Mouse (Mus musculus) adrenal gland, postnatal 14 days (tissue): ENCODE results near the gene Acbd4. TPM values are rescaled to one million over a fixed set of nuclear protein-coding genes. Genes with fewer than 3 reads are reported as not detected.

Experiments used
- DNase-seq: peaks from one replicate; pipeline ENCODE4 v3.0.0; 2021; ENCODE audit warnings: mixed read lengths
- total RNA-seq: library from RNA; stranded (reverse); gene quantifications from 2 replicates; pipeline ENCODE4 v1.2.3, GENCODE M21; 2021

The Acbd4 gene
- total RNA-seq, 1 experiment from 2014 or later = 84.9 TPM

DNA sequence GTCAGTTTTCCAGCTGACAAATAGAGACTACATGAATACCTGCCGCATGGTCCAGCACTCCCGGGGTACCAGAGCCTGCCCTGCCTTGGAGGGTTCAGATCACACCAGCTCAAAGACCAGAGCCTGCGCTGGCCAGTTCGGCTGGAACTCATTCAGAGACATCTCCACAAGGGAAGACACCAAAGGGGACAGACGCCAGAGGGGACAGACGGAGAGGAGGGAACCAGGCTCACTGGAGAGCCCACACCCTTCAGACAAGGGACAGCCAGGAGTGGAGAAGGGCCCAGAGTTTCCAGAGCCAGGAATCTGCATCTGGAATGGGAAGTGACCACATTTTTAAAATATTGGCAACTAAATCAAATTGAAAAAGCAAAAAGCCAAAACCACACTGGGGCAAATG is 19.9 kb upstream of the Acbd4 start:
- no peak for DNase-seq

DNA sequence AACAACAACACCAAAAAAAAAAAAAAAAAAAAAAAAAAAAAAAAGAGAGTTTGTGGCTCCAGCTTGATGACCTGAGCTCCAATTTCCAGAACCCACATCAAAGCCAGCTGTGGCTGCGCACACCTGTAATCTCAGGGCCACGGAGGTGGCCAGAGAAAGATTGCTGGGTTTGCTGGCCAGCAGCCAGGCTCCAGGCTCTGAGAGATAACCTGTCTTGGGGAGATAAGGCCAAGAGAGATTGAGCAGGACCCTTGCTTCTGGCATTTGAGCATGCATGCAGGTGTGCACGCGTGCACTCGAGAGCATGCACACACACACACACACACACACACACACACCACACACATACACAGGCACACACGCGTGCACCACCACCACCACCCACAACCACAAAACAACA is 8.2 kb upstream of the Acbd4 start:
- DNase-seq = no peak

DNA sequence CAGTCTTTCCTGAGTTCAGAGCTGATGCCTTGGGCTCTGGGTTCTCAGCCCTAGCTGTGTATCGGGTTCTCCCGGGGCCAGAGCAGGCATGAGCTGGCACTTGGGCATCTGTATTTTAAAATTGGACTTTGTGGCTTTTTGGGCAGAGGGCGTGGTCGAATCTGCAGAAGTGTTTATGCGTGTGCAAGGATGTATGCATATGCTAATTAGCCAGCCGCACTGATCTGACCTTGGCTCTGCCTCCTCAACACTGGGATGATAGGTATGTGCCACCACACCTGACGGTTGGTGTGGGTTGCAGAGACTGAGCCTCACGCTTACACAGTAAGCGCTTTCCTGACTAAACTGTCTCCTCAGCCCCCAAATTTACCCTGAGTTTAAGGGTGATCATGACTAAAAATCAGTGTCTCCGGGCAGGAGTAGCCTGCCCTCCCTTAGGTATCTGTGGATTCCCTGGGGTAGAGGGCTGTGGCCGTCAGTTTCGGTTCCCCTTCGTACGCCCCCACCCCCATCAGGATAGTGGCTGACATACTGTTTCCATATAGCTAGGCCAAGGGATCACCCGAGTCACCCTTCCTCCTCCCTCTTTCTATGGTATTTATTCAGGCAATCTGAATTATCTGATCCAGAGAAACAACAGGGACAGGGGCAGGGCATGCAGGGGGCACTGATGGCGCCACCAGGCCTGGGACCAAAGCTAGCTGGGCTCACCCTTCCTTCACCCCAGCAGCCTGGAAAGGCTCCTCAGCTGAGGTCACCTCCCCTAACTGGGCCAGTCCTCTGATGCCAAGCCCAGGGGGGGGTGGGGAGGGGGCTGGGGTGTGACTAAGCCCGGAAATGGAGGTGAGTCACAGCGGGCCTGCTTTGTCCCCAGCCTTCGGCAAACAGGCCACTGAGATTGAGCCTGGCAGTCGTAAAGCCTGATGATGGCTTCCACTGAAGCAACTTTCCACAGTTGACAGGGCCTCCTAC is 7.3 kb upstream of the Acbd4 start:
- DNase-seq = peak; percentile 85

DNA sequence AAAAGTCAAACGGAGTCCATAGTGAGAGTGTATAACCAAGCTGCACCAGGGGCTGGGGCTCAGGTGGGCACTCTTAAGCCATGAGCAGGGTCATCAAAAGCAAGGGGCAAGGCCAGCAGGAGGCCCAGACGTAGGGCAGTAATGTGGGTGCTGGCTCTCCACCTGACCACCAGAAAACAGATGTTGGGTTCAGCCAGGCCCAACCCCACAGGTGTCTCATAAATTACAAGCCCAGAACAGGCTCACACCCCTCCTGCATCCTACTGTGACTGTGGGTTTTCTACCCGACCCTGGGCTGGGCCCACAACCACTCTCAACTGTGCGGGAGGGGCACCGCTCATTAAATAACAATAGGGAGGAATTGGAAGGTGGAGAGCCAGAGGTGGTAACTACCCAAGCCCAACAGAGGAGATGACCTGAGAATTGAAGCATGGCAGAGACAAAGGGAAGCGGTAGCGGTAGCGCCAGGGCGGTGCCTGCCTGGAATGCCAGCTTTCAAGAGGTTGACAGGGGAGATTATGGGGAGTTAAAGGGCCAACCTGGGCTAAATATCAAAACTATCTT is 6.3 kb upstream of the Acbd4 start:
- DNase-seq = no peak

DNA sequence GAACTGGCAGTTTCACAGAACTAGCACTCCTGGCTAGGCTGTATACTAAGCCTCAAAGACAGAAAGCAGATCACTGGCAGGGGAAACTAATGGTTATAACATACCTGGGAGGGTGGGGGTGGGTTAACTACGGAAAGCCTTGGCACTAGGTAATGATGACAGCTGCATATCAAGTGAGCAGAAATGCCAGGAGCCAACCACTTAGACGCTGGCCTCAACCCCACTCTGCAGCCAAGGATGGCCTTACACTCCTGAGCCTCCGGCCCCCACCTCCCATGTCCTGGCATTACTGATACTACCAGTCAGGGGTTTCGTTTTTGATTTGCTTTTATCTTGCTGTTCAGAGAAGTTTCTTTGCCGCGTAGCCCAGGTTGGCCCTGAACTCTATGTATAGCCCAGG is 5.7 kb upstream of the Acbd4 start:
- DNase-seq = no peak

DNA sequence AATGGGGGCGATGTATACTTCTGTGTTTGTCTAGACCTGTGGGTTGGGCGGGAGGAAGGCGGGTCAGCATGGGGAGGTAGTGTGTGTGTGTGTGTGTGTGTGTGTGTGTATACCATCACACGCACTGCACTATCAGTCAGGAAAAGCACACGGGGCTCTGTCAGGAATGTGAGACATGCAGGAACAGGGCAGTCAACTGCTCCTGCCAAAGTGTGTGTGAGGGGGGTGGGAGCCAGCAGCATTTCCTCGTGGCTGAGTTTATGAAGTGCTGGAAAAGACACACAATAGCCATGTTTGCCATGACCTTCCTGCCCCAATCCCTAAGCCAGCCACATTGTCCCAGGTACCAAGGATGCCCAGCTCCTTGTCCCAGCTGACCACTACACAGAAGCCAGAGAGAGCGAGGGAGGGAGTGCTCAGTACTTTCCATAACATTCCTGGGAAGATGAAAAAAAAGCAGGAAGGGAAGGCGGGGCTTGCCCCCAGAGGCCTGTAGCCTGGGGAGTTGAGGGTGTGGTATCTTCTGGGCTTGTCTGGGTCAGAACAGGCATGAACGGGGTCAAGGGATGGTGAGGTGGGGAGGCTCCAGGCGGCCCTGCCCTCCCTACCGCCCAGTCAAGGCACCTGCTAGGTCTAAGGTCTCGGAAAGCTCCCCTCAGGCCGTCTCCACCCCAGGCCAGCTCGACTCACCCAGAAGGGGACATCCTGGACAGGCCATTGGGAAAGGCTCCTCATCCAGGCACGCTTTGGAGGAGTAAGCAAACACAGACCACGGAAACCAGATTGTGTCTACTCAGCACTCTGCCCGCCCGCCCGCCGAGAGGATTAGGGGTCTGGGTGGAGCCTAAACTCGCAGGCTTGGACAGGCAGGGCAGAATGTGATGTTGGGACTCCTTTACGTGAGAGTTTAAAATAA is 4.2 kb upstream of the Acbd4 start:
- no peak for DNase-seq

DNA sequence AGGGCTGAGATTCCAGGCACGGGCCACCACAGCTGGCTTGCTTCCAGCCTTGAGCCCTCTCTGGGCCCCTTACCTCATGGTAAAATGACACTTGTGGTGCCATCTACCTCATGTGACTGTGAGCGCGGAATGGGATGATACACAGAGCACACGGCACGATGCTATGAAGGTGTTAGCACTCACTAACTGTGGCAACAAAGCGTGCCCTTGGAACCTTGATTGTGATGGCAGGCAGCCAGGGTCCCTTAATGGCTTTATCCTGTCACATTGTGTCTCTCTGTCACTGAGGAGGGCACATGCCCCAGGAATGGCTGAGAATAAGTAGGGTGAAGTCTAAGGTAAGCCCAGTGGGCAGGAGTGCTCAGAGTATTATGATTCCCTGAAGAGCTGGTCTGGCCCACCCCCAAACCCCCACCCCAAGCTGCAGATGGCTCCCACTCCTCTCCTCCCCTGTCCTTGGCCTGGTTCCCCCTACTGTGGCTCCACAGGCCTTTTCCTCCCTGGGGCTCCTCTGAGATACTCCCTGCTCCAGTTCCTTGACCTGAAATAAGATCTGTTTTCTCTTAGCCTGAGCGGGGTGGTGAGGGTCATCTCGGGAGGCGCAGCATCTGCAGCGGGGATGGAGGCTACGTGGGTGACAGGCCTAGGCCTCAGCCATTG is 2.8 kb upstream of the Acbd4 start:
- no peak for DNase-seq

DNA sequence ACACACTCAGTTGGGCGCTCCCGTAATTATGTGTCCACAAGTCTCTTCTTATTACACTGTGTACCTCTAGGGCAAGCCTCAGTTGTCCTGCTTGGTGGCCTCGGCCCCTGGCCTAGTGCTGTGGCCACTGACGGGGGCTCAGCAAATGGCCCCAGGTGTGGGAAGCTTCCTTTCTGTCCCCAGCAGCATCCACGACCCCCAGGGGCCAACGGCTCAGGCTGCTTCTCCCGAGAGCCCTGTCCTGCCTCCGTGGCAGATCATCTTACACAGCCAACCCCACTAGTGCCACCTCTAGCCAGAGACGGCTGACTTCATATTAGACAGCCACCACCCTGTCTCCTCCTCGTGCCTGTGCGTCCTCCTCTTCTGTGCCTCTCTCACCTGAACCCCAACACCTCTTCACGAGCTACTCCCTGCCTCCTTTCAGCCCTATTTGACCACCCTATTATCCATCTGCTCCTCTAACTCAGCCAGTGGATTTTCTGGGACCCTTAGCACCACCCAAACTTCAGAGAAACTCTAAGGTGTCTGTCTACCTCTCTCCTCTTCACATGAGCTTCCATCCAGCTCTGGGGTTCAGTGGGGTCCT is 2.0 kb upstream of the Acbd4 start:
- no peak for DNase-seq

DNA sequence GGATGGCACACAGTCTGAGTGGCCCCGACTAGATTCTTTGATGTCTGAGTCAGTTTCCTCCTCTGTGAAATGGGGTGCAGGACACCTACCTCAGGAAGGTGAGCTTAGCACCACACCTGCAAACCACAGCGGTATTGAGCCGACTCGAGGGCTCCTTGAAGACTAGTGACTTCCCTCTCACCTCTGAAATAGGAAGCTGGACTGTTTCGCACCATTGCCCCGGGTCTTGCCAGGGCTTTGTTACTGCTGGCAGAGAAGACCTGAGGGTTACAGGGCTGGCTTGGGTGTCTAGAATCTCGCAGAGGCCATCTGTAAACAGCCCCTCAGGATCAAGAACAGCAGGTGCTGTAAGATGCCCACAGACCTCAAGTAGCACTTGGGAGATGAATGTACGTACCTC is 1.1 kb upstream of the Acbd4 start:
- DNase-seq = peak; percentile 15

DNA sequence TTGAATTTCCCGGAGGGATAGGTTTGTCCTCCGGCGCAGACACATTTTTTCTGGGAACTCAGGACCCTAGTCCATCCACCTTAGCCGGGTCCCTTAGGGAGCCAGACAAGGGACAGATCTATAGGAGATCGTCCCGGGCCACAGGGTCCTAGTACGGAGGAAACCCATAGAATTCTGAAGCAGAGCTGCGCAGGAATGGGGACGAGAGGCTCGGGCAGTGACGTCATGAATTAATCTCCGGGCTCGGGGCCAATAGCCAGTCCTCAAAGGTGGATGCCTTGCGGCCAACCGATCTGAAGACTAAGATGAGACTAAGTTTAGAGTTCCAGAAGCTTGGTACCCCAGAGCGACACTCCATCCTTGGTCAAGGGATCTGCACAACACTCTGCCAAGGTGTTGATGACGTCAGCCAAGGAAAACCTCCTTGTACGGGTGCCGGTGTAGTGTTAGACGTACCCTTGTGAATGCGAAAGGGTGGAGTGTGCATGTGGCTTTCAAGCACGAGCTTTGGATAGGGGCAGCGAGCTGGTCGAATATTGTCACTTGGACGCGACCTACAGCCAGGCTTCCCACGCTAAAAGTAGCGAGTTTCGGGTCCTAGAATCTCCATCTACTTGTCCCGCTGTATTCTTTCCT is 502 bp downstream of the Acbd4 start:
- peak; percentile 76 for DNase-seq

DNA sequence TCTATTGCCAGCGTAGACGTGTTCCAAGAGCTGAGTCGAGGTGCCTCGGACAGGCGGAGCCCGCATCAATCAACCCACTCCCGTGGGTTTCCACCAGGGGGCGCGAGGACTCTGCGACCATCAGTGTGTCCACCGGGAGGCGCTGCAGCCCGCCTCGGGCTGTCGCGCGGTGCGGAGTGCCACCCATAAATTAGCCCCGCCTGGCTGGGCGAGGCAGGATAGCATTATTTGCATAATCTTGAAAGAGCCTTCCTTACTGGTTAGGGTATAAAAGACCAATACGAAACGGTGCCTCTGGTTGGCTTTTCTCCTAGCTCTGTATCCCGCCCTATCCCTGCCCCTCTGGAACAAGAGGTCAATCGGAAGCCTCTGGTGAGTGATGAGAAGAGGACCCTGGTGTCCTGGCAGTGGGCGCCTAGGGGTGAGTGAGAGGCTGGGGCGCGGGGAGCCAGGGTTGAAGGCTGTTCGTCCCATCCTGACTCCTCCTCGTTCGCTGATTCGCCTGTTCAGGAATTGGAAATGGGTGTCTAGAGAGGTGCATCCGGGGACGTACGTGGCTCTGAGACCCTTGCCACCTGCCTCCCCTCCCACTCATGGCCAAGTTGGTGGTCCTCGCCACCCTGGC is 1.4 kb downstream of the Acbd4 start:
- DNase-seq = peak; percentile 99

DNA sequence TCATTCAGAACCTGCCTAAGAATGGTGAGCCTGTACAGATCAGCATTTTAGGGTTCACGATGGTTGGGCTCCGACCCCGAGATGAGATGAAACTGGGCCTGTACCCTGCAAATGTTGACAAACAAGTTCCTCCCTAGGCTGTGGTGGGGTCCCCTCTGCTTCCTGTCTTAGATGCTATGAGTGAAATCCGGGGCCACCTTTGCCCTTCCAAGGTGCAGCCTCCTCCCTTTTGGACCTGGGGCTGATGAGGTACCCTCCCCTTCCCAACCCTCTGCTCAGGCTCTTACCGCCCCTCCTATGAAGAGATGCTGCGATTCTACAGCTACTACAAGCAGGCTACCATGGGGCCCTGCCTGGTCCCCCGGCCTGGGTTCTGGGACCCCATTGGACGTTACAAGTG is 2.1 kb downstream of the Acbd4 start:
- DNase-seq = no peak

DNA sequence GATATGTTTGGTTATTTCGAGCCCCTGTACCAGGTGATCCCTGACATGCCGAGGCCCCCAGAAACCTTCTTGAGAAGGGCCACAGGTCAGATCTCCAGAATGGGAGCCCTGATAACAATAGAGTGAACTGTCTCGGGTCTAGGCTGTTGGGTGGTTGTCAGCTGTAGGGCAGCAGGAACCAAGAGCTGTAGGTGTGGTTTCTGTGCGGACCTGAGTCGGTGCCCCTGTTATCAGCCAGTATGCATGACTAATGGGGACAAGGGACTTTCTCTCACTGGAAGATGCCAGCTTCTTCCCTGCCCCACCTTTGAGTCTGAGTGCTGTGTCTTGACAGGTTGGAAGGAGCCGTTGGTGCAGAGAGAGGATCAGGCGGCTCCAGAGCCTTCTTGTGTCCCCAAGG is 3.0 kb downstream of the Acbd4 start:
- no peak for DNase-seq

DNA sequence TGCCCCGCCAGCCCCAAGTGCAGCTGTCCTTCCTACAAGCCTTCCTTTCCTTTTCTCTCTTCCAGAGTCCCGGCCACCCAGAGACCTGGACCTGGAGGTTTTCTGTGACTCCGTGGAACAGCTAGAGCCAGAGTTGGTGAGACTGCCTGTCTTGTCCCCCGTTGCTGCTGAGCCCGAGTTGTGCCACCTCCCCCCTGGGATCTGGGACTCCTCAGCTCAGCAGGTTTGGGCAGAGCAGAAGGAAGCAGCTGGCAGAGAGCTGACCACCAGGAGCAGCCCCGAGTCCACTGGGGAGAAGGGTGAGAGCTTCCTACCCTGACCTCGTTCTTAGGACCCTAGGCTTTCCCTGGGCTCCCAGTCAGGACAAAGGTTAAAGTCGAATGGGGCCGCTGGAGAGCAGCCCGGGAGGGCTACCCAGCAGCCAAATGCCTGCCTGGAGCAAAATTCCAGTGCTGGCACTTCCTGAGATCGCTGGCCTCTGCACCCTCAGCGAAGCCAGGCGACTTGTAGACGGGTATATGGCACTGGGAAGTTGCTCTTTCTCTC is 3.8 kb downstream of the Acbd4 start:
- DNase-seq = peak; percentile 39

DNA sequence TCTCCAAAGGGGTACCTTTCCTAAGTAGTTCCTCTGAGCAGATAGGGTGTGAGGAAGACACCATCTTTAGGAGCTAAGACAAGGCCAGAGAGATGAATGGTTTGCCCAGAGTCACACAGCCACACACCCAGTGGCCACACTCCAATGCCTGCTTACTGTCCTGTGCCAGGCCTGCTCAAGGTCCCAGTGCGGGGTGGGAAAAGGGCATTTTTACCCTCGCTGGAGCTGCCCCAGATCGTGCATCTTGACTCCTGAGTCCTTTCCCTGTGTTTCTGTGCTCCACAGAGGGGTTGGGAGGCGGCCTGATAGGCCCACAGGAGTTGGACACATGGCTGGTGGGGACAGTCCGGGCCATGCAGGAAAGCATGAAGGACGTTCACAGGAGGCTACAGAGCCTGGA is 4.3 kb downstream of the Acbd4 start:
- DNase-seq = peak; percentile 55

DNA sequence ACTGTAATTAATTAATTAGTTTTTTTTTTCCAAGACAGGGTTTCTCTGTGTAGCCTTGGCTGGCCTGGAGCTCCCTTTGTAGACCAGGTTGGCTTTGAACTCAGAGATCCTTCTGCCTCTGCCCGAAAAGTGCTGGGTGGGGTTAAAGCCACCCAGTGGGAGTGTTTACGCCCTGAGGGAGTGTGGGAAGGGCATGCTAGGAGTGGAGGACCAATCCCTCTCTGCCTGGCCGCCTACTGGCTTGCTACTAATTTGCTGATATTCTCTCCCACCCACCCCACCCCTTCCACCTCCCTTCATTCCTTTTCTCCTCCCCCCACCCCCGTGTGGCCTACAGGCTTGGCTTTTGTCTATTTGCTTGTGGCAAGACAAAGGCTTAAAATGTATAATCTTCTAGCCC is 4.9 kb downstream of the Acbd4 start:
- peak; percentile 31 for DNase-seq

DNA sequence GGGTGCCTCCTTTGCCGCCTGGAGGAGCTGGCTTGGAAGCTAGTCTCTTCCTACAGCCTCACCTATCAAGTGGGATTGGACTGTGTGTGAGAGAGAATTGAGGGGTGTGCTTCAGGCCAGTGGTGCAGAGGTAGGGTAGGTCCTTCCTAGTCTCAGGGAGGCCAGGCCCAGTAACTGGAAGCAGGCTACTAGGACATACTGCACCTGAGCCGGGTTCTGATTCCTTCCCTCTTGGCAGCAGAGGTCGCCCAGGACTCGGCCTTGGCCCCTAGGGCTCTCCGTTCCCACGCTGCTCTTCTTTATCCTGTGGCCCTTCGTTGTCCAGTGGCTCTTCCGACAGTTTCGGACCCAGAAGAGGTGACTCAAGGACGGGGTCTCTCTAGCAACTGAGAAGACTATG is 9.8 kb downstream of the Acbd4 start:
- DNase-seq = peak; percentile 21

DNA sequence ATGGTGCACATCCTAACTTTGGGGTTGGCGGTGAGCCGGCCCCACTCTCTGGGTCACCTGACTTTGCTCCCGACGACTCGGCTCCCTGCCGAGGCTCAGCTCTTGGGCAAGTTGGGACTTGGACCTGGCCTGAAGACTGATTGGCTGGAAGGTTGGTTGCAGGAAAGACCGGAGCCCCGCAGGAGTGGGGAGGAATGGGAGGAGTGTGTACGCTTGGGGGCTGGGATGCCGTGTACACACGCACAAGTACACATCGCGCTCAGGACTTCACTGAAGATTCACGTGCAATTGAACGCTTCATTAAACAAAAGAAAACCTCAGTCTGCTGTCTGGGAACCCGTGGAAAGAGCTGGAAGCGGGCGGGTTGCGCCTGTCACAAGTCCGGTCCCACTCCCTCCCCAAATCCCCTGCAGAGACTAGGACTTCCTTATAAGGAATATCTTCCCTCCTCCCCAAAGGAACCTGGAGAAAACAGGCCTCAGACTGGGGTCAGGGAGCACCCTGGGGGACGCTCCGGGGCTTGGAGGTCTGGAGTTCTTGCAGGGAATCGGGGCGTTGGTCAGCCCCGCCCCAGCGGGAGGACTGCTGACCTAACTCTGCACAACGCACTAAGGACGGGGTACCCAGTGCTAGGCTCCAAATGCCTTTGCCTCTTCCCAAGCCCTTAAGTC is 10.5 kb downstream of the Acbd4 start:
- peak; percentile 91 for DNase-seq

DNA sequence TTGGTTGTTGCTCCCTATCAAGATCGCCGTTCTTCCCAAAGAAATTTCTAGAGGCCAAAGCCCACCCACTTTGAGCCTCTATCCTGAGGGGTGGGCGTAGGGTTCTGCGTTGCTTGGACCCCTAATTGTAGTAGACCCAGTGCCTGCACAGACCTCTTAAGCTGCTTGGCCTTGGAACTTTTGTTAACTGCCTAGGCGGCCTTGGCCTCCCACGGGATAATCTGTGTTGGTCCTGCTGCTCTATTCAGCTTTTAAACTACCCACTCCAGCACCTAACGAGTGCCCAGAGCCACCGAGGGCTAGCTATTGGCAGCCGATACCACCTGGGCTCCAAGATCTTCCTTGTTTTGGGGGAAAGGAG is 11.1 kb downstream of the Acbd4 start:
- peak; percentile 57 for DNase-seq

DNA sequence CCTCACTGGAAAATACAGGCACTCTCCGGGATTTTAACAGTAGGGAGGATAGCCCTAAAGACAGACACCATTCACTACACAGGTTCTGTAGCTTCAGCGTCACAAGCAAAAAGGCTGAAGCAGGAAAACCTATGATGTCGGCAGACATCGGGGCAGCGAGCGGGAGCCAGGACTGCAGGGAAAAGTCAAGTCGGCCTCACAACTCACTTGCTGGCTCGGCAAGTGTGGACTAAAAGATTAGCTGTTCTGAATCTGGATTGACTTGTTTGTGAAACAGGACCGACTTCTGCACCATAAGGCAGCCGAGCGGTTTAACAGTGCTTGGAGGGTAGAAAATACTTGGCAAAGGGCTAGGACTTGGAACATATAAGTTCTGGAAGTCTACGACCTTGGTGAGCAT is 11.5 kb downstream of the Acbd4 start:
- peak; percentile 28 for DNase-seq
